Mouse (Mus musculus): ENCODE data around the gene Farsb. TPM values are rescaled to one million over a fixed set of nuclear protein-coding genes. Genes with fewer than 3 reads are reported as not detected.

The Farsb gene
- polyA plus RNA-seq, 1 experiment from 2014 or later = 123 TPM

- no peaks in the 10 kb centered on the region for H3K27me3 ChIP-seq
- ATAC-seq (ENCODE audit: low FRiP score, low read depth) = no peak
- H3K4me3 ChIP-seq = no peak overlapping the region
- H3K36me3 ChIP-seq = 0 out of 2 replicates have a peak, but pooled peaks cover 5% of the 10 kb centered on the region
- no peak overlapping the region for H3K27ac ChIP-seq (replicated peaks)
- H3K9ac ChIP-seq (replicated peaks) = no peak overlapping the region
- no peaks in the 10 kb centered on the region for H3K4me1 ChIP-seq
- H3K9me3 ChIP-seq = no peaks in the 10 kb centered on the region
- no peak overlapping the region for H3K4me2 ChIP-seq (replicated peaks)
- 87% methylated on average over 5 of the region's 5 CpGs for WGBS
Observed at GRCm38 (mm10) chr1:78414421-78414820, 74.3 kb downstream of the Farsb start.

- H3K4me3 ChIP-seq = no peak overlapping the region
- no peak overlapping the region for H3K9ac ChIP-seq (replicated peaks)
- no peaks in the 10 kb centered on the region for H3K9me3 ChIP-seq
- H3K4me2 ChIP-seq (replicated peaks) = no peak overlapping the region
- 30% methylated on average over 7 of the region's 7 CpGs for WGBS
- H3K36me3 ChIP-seq = 0 out of 2 replicates have a peak, but pooled peaks cover 3% of the 10 kb centered on the region
- H3K27me3 ChIP-seq = no peaks in the 10 kb centered on the region
- no peaks in the 10 kb centered on the region for H3K4me1 ChIP-seq
- ATAC-seq (ENCODE audit: low FRiP score, low read depth) = no peak
- no peak overlapping the region for H3K27ac ChIP-seq (replicated peaks)
Observed at GRCm38 (mm10) chr1:78412668-78413067, 76.0 kb downstream of the Farsb start.

- Histone ChIP-seq H3K9me3 (no peaks in the 10 kb centered on the region), H3K27ac (replicated peaks) (no peak overlapping the region), H3K4me1 (no peaks in the 10 kb centered on the region), H3K4me3 (no peak overlapping the region), H3K4me2 (replicated peaks) (no peak overlapping the region), H3K36me3 (no peaks in the 10 kb centered on the region), H3K27me3 (no peaks in the 10 kb centered on the region), H3K9ac (replicated peaks) (no peak overlapping the region)
- no peak for ATAC-seq (ENCODE audit: low FRiP score, low read depth)
- 90% methylated on average over 2 of the region's 2 CpGs for WGBS
Observed at GRCm38 (mm10) chr1:78409396-78409795, 79.3 kb downstream of the Farsb start.

DNA sequence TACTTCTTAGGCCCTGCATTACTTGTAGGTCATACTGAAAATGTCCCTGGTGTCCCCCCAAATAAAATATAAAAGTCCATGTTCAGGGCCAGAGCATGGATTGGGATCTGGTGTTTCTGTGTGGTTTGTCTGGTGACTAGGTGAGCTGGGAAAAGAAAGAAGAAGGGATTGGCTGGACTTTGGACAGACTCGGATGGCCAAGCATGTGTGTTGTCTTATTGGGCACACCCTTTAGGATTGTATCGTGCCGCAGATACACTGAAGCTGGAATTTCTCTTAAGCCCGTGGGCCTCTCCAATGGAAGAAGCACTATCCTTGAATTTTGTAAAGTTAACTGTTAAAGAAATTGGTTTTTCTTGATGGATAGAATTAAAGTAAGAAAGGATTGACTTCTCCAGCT is 87.3 kb downstream of the Farsb start:
- 89% methylated on average over 4 of the region's 4 CpGs for WGBS
- no peaks in the 10 kb centered on the region; the same call in 1 of the 2 replicates for H3K27me3 ChIP-seq
- no peak overlapping the region for H3K9ac ChIP-seq (replicated peaks)
- H3K4me1 ChIP-seq = no peaks in the 10 kb centered on the region
- H3K9me3 ChIP-seq = no peaks in the 10 kb centered on the region
- no peak for ATAC-seq (ENCODE audit: low FRiP score, low read depth)
- no peak overlapping the region for H3K27ac ChIP-seq (replicated peaks)
- no peak overlapping the region for H3K4me2 ChIP-seq (replicated peaks)
- H3K36me3 ChIP-seq = no peaks in the 10 kb centered on the region
- no peak overlapping the region for H3K4me3 ChIP-seq

GRCm38 (mm10) chr1:78399755-78400154 is 88.9 kb downstream of the Farsb start:
- 87% methylated on average over 3 of the region's 3 CpGs for WGBS
- ATAC-seq (ENCODE audit: low FRiP score, low read depth) = no peak

DNA sequence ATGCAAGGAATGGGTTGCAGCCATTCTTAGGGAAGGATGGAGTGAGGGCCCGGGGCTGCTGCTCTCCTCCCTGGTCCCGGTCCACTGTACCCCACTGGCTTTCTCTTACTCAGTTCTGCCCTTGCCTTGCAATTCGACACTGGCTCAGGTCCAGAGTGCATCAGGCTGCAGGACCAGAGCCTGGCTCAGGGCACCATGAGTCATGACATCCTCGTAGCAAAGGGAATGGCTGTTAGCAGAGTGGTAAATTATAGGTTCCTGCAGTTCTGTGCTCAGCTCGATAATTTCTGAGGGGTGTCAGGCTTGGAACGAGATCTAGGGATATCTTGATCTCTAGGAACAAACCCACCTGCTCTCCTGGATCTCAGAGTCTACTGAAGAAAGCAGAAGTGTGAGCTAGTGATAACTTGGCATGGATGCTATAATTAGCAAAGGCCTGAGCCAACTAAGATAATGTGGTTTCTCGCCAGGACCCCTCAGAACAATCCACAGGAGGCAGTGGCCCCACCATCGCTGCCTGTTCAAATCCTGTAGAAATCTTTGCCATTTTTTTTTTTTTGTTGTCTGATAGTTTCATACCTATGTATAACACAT is 92.3 kb downstream of the Farsb start:
- Histone ChIP-seq H3K27ac (replicated peaks) (no peak overlapping the region), H3K4me1 (peaks cover 10% of the 10 kb centered on the region; the same call in 1 of the 2 replicates), H3K27me3 (no peaks in the 10 kb centered on the region; the same call in 1 of the 2 replicates), H3K36me3 (no peaks in the 10 kb centered on the region), H3K4me3 (no peak overlapping the region), H3K4me2 (replicated peaks) (no peak overlapping the region), H3K9ac (replicated peaks) (no peak overlapping the region), H3K9me3 (no peaks in the 10 kb centered on the region)
- WGBS = 58% methylated on average over 8 of the region's 8 CpGs
- no peak for ATAC-seq (ENCODE audit: low FRiP score, low read depth)

More at GRCm38 (mm10) chr1:78399755-78400154, 88.9 kb downstream of the Farsb start:
- H3K27me3 ChIP-seq = no peaks in the 10 kb centered on the region; the same call in 1 of the 2 replicates
- no peaks in the 10 kb centered on the region for H3K9me3 ChIP-seq
- H3K4me1 ChIP-seq = peaks cover 10% of the 10 kb centered on the region; the same call in 1 of the 2 replicates
- no peak overlapping the region for H3K4me2 ChIP-seq (replicated peaks)
- H3K36me3 ChIP-seq = no peaks in the 10 kb centered on the region
- H3K4me3 ChIP-seq = no peak overlapping the region
- no peak overlapping the region for H3K9ac ChIP-seq (replicated peaks)
- H3K27ac ChIP-seq (replicated peaks) = no peak overlapping the region

GRCm38 (mm10) chr1:78395737-78396136 is 93.0 kb downstream of the Farsb start:
- H3K4me3 ChIP-seq = no peak overlapping the region
- no peak overlapping the region for H3K27ac ChIP-seq (replicated peaks)
- peaks cover 10% of the 10 kb centered on the region; the same call in 1 of the 2 replicates for H3K4me1 ChIP-seq
- no peak overlapping the region for H3K4me2 ChIP-seq (replicated peaks)
- no peak overlapping the region for H3K9ac ChIP-seq (replicated peaks)
- peak; percentile 81; the same call in 1 of the 2 replicates for ATAC-seq (ENCODE audit: low FRiP score, low read depth)
- 29% methylated on average over 6 of the region's 6 CpGs for WGBS
- no peaks in the 10 kb centered on the region; the same call in 1 of the 2 replicates for H3K27me3 ChIP-seq
- H3K9me3 ChIP-seq = no peaks in the 10 kb centered on the region
- no peaks in the 10 kb centered on the region for H3K36me3 ChIP-seq

- no peak overlapping the region for H3K4me3 ChIP-seq
- H3K9me3 ChIP-seq = no peaks in the 10 kb centered on the region
- H3K9ac ChIP-seq (replicated peaks) = no peak overlapping the region
- no peak overlapping the region for H3K4me2 ChIP-seq (replicated peaks)
- H3K27ac ChIP-seq (replicated peaks) = no peak overlapping the region
- H3K27me3 ChIP-seq = no peaks in the 10 kb centered on the region; the same call in 1 of the 2 replicates
- no peak for ATAC-seq (ENCODE audit: low FRiP score, low read depth)
- WGBS = 64% methylated on average over 8 of the region's 8 CpGs
- peaks cover 10% of the 10 kb centered on the region; the same call in 1 of the 2 replicates for H3K4me1 ChIP-seq
- no peaks in the 10 kb centered on the region for H3K36me3 ChIP-seq
Observed at GRCm38 (mm10) chr1:78395191-78395735, 93.4 kb downstream of the Farsb start.

- Histone ChIP-seq H3K9ac (replicated peaks) (no peak overlapping the region), H3K27me3 (no peaks in the 10 kb centered on the region; the same call in 1 of the 2 replicates), H3K4me3 (no peak overlapping the region), H3K36me3 (no peaks in the 10 kb centered on the region), H3K4me1 (peaks cover 6% of the 10 kb centered on the region), H3K4me2 (replicated peaks) (no peak overlapping the region), H3K9me3 (no peaks in the 10 kb centered on the region), H3K27ac (replicated peaks) (no peak overlapping the region)
- WGBS = 3% methylated on average over 3 of the region's 3 CpGs
- no peak for ATAC-seq (ENCODE audit: low FRiP score, low read depth)
Observed at GRCm38 (mm10) chr1:78388848-78389247, 99.8 kb downstream of the Farsb start.

DNA sequence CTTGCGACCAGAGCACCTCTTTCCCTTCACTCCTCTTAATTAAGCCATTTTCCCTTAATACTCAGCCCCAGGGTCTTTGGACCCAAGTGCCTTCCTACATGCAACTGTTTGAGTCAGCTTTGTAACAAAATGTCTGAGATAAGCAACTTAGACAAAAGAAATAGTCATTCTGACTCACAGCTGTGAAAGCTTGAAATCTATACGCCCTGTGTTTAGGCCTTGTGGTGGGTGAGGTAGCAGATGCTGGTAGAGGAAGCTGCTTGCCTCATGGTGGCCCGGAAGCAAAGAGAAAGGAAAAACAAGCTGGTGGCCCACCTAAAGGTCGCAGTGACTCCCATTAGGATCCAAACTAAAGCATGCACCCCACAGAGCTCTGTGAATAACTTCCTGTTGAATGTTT is 100.8 kb downstream of the Farsb start:
- ATAC-seq (ENCODE audit: low FRiP score, low read depth) = no peak

GRCm38 (mm10) chr1:78380950-78381349 is 107.7 kb downstream of the Farsb start:
- Histone ChIP-seq H3K9me3 (no peaks in the 10 kb centered on the region), H3K4me1 (0 out of 2 replicates have a peak, but pooled peaks cover 3% of the 10 kb centered on the region), H3K27me3 (no peaks in the 10 kb centered on the region), H3K9ac (replicated peaks) (no peak overlapping the region), H3K27ac (replicated peaks) (no peak overlapping the region), H3K36me3 (no peaks in the 10 kb centered on the region), H3K4me3 (no peak overlapping the region), H3K4me2 (replicated peaks) (no peak overlapping the region)
- WGBS = 88% methylated on average over 4 of the region's 4 CpGs
- no peak for ATAC-seq (ENCODE audit: low FRiP score, low read depth)

More for the DNA sequence above, 100.8 kb downstream of the Farsb start:
- Histone ChIP-seq H3K4me1 (peaks cover 6% of the 10 kb centered on the region), H3K27ac (replicated peaks) (no peak overlapping the region), H3K4me3 (no peak overlapping the region), H3K9me3 (no peaks in the 10 kb centered on the region), H3K36me3 (no peaks in the 10 kb centered on the region), H3K4me2 (replicated peaks) (no peak overlapping the region), H3K9ac (replicated peaks) (no peak overlapping the region), H3K27me3 (no peaks in the 10 kb centered on the region; the same call in 1 of the 2 replicates)
- 37% methylated on average over 4 of the region's 4 CpGs for WGBS

- Histone ChIP-seq H3K4me3 (no peak overlapping the region), H3K9ac (replicated peaks) (no peak overlapping the region), H3K4me1 (0 out of 2 replicates have a peak, but pooled peaks cover 3% of the 10 kb centered on the region), H3K4me2 (replicated peaks) (no peak overlapping the region), H3K36me3 (no peaks in the 10 kb centered on the region), H3K27ac (replicated peaks) (no peak overlapping the region), H3K9me3 (peaks cover 8% of the 10 kb centered on the region), H3K27me3 (no peaks in the 10 kb centered on the region)
- ATAC-seq (ENCODE audit: low FRiP score, low read depth) = no peak
- 94% methylated on average over 3 of the region's 3 CpGs for WGBS
Observed at GRCm38 (mm10) chr1:78375058-78375457, 113.6 kb downstream of the Farsb start.

Data from midbrain, embryonic 12.5 days (tissue).